Mouse (Mus musculus): Measurements from ENCODE around the gene Akr7a5. TPM values are rescaled to one million over a fixed set of nuclear protein-coding genes. Genes with fewer than 3 reads are reported as not detected.
A peak's percentile ranks its signal among the peaks of the same experiment; 100 is the strongest.

Gene Akr7a5
- 56.5 and 56.7 TPM in 2 replicates for polyA plus RNA-seq (2015; fragmentation: Nextera tagmentation; extraction: Ambion mirVana)

- H3K4me3 ChIP-seq (replicated peaks; ENCODE audit: low read length) = peak within 1 kb of the TSS; percentile 98
- H3K27me3 ChIP-seq (replicated peaks; ENCODE audit: control insufficient read depth, insufficient read depth, low read length) = no peaks in the 10 kb centered on the region
- H3K4me2 ChIP-seq (ENCODE audit: low read length) = peak within 1 kb of the TSS; percentile 94
- H3K9ac ChIP-seq (replicated peaks; ENCODE audit: low read depth, low read length) = peak within 1 kb of the TSS; percentile 94
- peak; percentile 92 for ATAC-seq
- H3K9me3 ChIP-seq (ENCODE audit: control insufficient read depth, low read length) = no peaks in the 10 kb centered on the region
- no peaks in the 10 kb centered on the region for H3K36me3 ChIP-seq (ENCODE audit: control insufficient read depth, insufficient read depth)
- peaks cover 25% of the 10 kb centered on the region for H3K4me1 ChIP-seq (replicated peaks; ENCODE audit: control insufficient read depth, insufficient read depth, low read length)
- under 1% methylated on average over 62 of the region's 63 CpGs for WGBS
- peak within 1 kb of the TSS; percentile 56 for H3K27ac ChIP-seq (ENCODE audit: low read length)
These were observed at the start of gene Akr7a5, which contains the start of gene Pqlc2 for GRCm38 (mm10) chr4:139310171-139310898. Gene Akr7a5 (plus strand): TSS chr4:139310744. Gene Pqlc2 (minus strand): TSS chr4:139310708.

- no peak overlapping the region for H3K9ac ChIP-seq (replicated peaks; ENCODE audit: low read depth, low read length)
- H3K9me3 ChIP-seq (ENCODE audit: control insufficient read depth, low read length) = no peaks in the 10 kb centered on the region
- no peak overlapping the region for H3K27ac ChIP-seq (ENCODE audit: low read length)
- WGBS = 75% methylated on average over 6 of the region's 6 CpGs
- H3K4me1 ChIP-seq (replicated peaks; ENCODE audit: control insufficient read depth, insufficient read depth, low read length) = no peaks in the 10 kb centered on the region
- no peak overlapping the region for H3K4me3 ChIP-seq (replicated peaks; ENCODE audit: low read length)
- H3K36me3 ChIP-seq (ENCODE audit: control insufficient read depth, insufficient read depth) = peaks cover 6% of the 10 kb centered on the region; the same call in 1 of the 2 replicates
- ATAC-seq = no peak
- no peak overlapping the region for H3K4me2 ChIP-seq (ENCODE audit: low read length)
- no peaks in the 10 kb centered on the region for H3K27me3 ChIP-seq (replicated peaks; ENCODE audit: control insufficient read depth, insufficient read depth, low read length)
These were observed 47.6 kb upstream of the Akr7a5 start for GRCm38 (mm10) chr4:139262981-139263380.

GRCm38 (mm10) chr4:139265783-139266499 is 44.6 kb upstream of the Akr7a5 start:
- no peak for ATAC-seq
- WGBS = 87% methylated on average over 13 of the region's 13 CpGs

GRCm38 (mm10) chr4:139266500-139266865 is 44.1 kb upstream of the Akr7a5 start:
- Histone ChIP-seq H3K36me3 (ENCODE audit: control insufficient read depth, insufficient read depth) (peaks cover 4% of the 10 kb centered on the region; the same call in 1 of the 2 replicates), H3K9me3 (ENCODE audit: control insufficient read depth, low read length) (no peaks in the 10 kb centered on the region), H3K4me2 (ENCODE audit: low read length) (no peak overlapping the region), H3K27ac (ENCODE audit: low read length) (no peak overlapping the region), H3K4me1 (replicated peaks; ENCODE audit: control insufficient read depth, insufficient read depth, low read length) (no peaks in the 10 kb centered on the region), H3K4me3 (replicated peaks; ENCODE audit: low read length) (no peak overlapping the region), H3K27me3 (replicated peaks; ENCODE audit: control insufficient read depth, insufficient read depth, low read length) (no peaks in the 10 kb centered on the region), H3K9ac (replicated peaks; ENCODE audit: low read depth, low read length) (no peak overlapping the region)
- WGBS = 94% methylated on average over 7 of the region's 7 CpGs
- no peak for ATAC-seq

More at GRCm38 (mm10) chr4:139265783-139266499, 44.6 kb upstream of the Akr7a5 start:
- no peak overlapping the region for H3K4me2 ChIP-seq (ENCODE audit: low read length)
- H3K27ac ChIP-seq (ENCODE audit: low read length) = no peak overlapping the region
- H3K36me3 ChIP-seq (ENCODE audit: control insufficient read depth, insufficient read depth) = peaks cover 4% of the 10 kb centered on the region; the same call in 1 of the 2 replicates
- no peak overlapping the region for H3K9ac ChIP-seq (replicated peaks; ENCODE audit: low read depth, low read length)
- no peak overlapping the region for H3K4me3 ChIP-seq (replicated peaks; ENCODE audit: low read length)
- no peaks in the 10 kb centered on the region for H3K4me1 ChIP-seq (replicated peaks; ENCODE audit: control insufficient read depth, insufficient read depth, low read length)
- no peaks in the 10 kb centered on the region for H3K9me3 ChIP-seq (ENCODE audit: control insufficient read depth, low read length)
- no peaks in the 10 kb centered on the region for H3K27me3 ChIP-seq (replicated peaks; ENCODE audit: control insufficient read depth, insufficient read depth, low read length)

GRCm38 (mm10) chr4:139267335-139267734 is 43.2 kb upstream of the Akr7a5 start:
- Histone ChIP-seq H3K4me2 (ENCODE audit: low read length) (no peak overlapping the region), H3K27ac (ENCODE audit: low read length) (no peak overlapping the region), H3K9me3 (ENCODE audit: control insufficient read depth, low read length) (no peaks in the 10 kb centered on the region), H3K9ac (replicated peaks; ENCODE audit: low read depth, low read length) (no peak overlapping the region), H3K4me3 (replicated peaks; ENCODE audit: low read length) (no peak overlapping the region), H3K4me1 (replicated peaks; ENCODE audit: control insufficient read depth, insufficient read depth, low read length) (no peaks in the 10 kb centered on the region), H3K36me3 (ENCODE audit: control insufficient read depth, insufficient read depth) (peaks cover 2% of the 10 kb centered on the region; the same call in 1 of the 2 replicates), H3K27me3 (replicated peaks; ENCODE audit: control insufficient read depth, insufficient read depth, low read length) (no peaks in the 10 kb centered on the region)
- ATAC-seq = no peak
- WGBS = 94% methylated on average over 3 of the region's 3 CpGs

GRCm38 (mm10) chr4:139268242-139268641 is 42.3 kb upstream of the Akr7a5 start:
- ATAC-seq = no peak
- Histone ChIP-seq H3K4me1 (replicated peaks; ENCODE audit: control insufficient read depth, insufficient read depth, low read length) (no peaks in the 10 kb centered on the region), H3K4me2 (ENCODE audit: low read length) (no peak overlapping the region), H3K4me3 (replicated peaks; ENCODE audit: low read length) (no peak overlapping the region), H3K27me3 (replicated peaks; ENCODE audit: control insufficient read depth, insufficient read depth, low read length) (no peaks in the 10 kb centered on the region), H3K9ac (replicated peaks; ENCODE audit: low read depth, low read length) (no peak overlapping the region), H3K27ac (ENCODE audit: low read length) (no peak overlapping the region), H3K9me3 (ENCODE audit: control insufficient read depth, low read length) (no peaks in the 10 kb centered on the region), H3K36me3 (ENCODE audit: control insufficient read depth, insufficient read depth) (no peaks in the 10 kb centered on the region)
- WGBS = 93% methylated on average over 1 of the region's 1 CpGs

GRCm38 (mm10) chr4:139270168-139270567 is 40.4 kb upstream of the Akr7a5 start:
- no peaks in the 10 kb centered on the region for H3K36me3 ChIP-seq (ENCODE audit: control insufficient read depth, insufficient read depth)
- no peak overlapping the region for H3K27ac ChIP-seq (ENCODE audit: low read length)
- H3K9me3 ChIP-seq (ENCODE audit: control insufficient read depth, low read length) = no peaks in the 10 kb centered on the region
- no peaks in the 10 kb centered on the region for H3K27me3 ChIP-seq (replicated peaks; ENCODE audit: control insufficient read depth, insufficient read depth, low read length)
- no peak overlapping the region for H3K4me2 ChIP-seq (ENCODE audit: low read length)
- ATAC-seq = no peak
- no peaks in the 10 kb centered on the region for H3K4me1 ChIP-seq (replicated peaks; ENCODE audit: control insufficient read depth, insufficient read depth, low read length)
- H3K4me3 ChIP-seq (replicated peaks; ENCODE audit: low read length) = no peak overlapping the region
- no peak overlapping the region for H3K9ac ChIP-seq (replicated peaks; ENCODE audit: low read depth, low read length)
- 95% methylated on average over 3 of the region's 3 CpGs for WGBS

GRCm38 (mm10) chr4:139271562-139271961 is 39.0 kb upstream of the Akr7a5 start:
- no peak for ATAC-seq
- Histone ChIP-seq H3K27me3 (replicated peaks; ENCODE audit: control insufficient read depth, insufficient read depth, low read length) (no peaks in the 10 kb centered on the region), H3K4me3 (replicated peaks; ENCODE audit: low read length) (no peak overlapping the region), H3K36me3 (ENCODE audit: control insufficient read depth, insufficient read depth) (no peaks in the 10 kb centered on the region), H3K4me2 (ENCODE audit: low read length) (no peak overlapping the region), H3K9ac (replicated peaks; ENCODE audit: low read depth, low read length) (no peak overlapping the region), H3K4me1 (replicated peaks; ENCODE audit: control insufficient read depth, insufficient read depth, low read length) (no peaks in the 10 kb centered on the region), H3K9me3 (ENCODE audit: control insufficient read depth, low read length) (no peaks in the 10 kb centered on the region), H3K27ac (ENCODE audit: low read length) (no peak overlapping the region)
- 95% methylated on average over 9 of the region's 9 CpGs for WGBS

- no peak for ATAC-seq
- H3K36me3 ChIP-seq (ENCODE audit: control insufficient read depth, insufficient read depth) = no peaks in the 10 kb centered on the region
- WGBS = 93% methylated on average over 10 of the region's 10 CpGs
- H3K4me3 ChIP-seq (replicated peaks; ENCODE audit: low read length) = no peak overlapping the region
- no peak overlapping the region for H3K27ac ChIP-seq (ENCODE audit: low read length)
- H3K4me1 ChIP-seq (replicated peaks; ENCODE audit: control insufficient read depth, insufficient read depth, low read length) = no peaks in the 10 kb centered on the region
- H3K27me3 ChIP-seq (replicated peaks; ENCODE audit: control insufficient read depth, insufficient read depth, low read length) = no peaks in the 10 kb centered on the region
- no peak overlapping the region for H3K4me2 ChIP-seq (ENCODE audit: low read length)
- H3K9me3 ChIP-seq (ENCODE audit: control insufficient read depth, low read length) = no peaks in the 10 kb centered on the region
- no peak overlapping the region for H3K9ac ChIP-seq (replicated peaks; ENCODE audit: low read depth, low read length)
These were observed 37.4 kb upstream of the Akr7a5 start for GRCm38 (mm10) chr4:139272951-139273680.

Data from forebrain, embryonic 16.5 days (tissue).